Mouse (Mus musculus): ENCODE measurements at regions not wholly inside any gene's neighbourhood (a gene's known extent, or its start where the extent isn't known, plus 50 kb on each side); places are given as distances from the start of the nearest gene placed in this dataset.

DNA sequence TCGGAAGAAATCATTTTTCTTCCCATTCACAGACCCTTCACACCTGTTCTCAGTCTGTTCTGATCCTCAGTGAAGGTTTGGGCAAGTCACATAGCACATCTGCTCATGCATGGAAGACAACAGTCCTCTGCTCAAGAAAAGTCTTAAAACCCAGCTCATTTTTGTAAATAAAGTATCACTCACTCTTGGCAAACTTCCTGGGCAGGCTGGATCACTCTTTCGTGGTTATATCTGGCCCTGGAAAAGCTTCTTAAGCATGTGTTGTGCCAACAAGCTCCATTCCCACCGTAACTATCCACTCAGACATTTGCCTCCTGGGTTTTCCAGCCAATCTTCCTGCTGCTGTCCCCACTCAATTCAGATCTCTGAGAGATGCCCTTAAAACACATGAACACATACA lies 103.2 kb upstream of the Cep85l start:
- Histone ChIP-seq H3K9me3 (ENCODE audit: control insufficient read depth, low read length) (no peaks in the 10 kb centered on the region), H3K27ac (ENCODE audit: low read depth) (no peak overlapping the region), H3K4me1 (replicated peaks; ENCODE audit: control insufficient read depth, insufficient read depth, low read length) (peaks cover 5% of the 10 kb centered on the region), H3K4me3 (ENCODE audit: low read depth, low read length) (no peak overlapping the region), H3K27me3 (replicated peaks; ENCODE audit: control insufficient read depth, insufficient read depth, low read length) (no peaks in the 10 kb centered on the region), H3K9ac (ENCODE audit: low read length) (no peak overlapping the region), H3K36me3 (ENCODE audit: control insufficient read depth, insufficient read depth, low read length) (no peaks in the 10 kb centered on the region), H3K4me2 (ENCODE audit: low read length) (no peak overlapping the region)
- 44% methylated on average over 3 of the region's 3 CpGs for WGBS
- ATAC-seq (replicated peaks; ENCODE audit: low FRiP score, low TSS enrichment, low read depth) (no peak), DNase-seq (ENCODE audit: low spot score) (no peak)

- DNase-seq (ENCODE audit: low spot score) (no peak), ATAC-seq (replicated peaks; ENCODE audit: low FRiP score, low TSS enrichment, low read depth) (no peak)
- Histone ChIP-seq H3K27ac (ENCODE audit: low read depth) (no peak overlapping the region), H3K27me3 (replicated peaks; ENCODE audit: control insufficient read depth, insufficient read depth, low read length) (no peaks in the 10 kb centered on the region), H3K4me2 (ENCODE audit: low read length) (no peak overlapping the region), H3K36me3 (ENCODE audit: control insufficient read depth, insufficient read depth, low read length) (no peaks in the 10 kb centered on the region), H3K4me1 (replicated peaks; ENCODE audit: control insufficient read depth, insufficient read depth, low read length) (no peaks in the 10 kb centered on the region; the same call in none of the 2 replicates), H3K9ac (ENCODE audit: low read length) (no peak overlapping the region), H3K4me3 (ENCODE audit: low read depth, low read length) (no peak overlapping the region), H3K9me3 (ENCODE audit: control insufficient read depth, low read length) (peaks cover 15% of the 10 kb centered on the region)
- 91% methylated on average over 3 of the region's 3 CpGs for WGBS
Observed at GRCm38 (mm10) chr10:53470200-53470599, 90.5 kb upstream of the Cep85l start.

DNA sequence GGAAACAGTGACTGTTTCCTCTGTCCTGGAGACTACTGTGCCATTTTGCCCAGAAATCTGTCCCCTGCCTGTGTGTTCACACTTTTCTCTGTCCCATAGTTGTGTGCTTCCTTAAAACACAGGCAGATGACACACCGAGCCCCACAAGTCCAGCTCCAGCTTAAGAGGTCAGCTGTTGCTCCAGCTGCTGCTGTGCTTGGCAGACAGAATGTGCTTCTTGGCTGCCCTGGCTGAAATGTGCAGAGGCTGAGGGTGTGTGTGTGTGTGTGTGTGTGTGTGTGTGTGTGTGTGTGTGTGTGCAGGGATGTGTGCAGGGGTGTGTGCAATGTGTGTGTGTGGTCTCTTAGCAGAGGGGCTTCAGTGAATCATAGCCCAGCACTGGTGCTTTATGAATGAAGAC lies 89.9 kb upstream of the Cep85l start:
- DNase-seq (ENCODE audit: low spot score) = no peak
- Histone ChIP-seq H3K27me3 (replicated peaks; ENCODE audit: control insufficient read depth, insufficient read depth, low read length) (no peaks in the 10 kb centered on the region), H3K4me3 (ENCODE audit: low read depth, low read length) (no peak overlapping the region), H3K36me3 (ENCODE audit: control insufficient read depth, insufficient read depth, low read length) (no peaks in the 10 kb centered on the region), H3K27ac (ENCODE audit: low read depth) (no peak overlapping the region), H3K4me1 (replicated peaks; ENCODE audit: control insufficient read depth, insufficient read depth, low read length) (no peaks in the 10 kb centered on the region; the same call in none of the 2 replicates), H3K9ac (ENCODE audit: low read length) (no peak overlapping the region), H3K9me3 (ENCODE audit: control insufficient read depth, low read length) (peaks cover 15% of the 10 kb centered on the region), H3K4me2 (ENCODE audit: low read length) (no peak overlapping the region)
- no peak for ATAC-seq (replicated peaks; ENCODE audit: low FRiP score, low TSS enrichment, low read depth)
- WGBS = 82% methylated on average over 1 of the region's 1 CpGs

- Histone ChIP-seq H3K4me1 (replicated peaks; ENCODE audit: control insufficient read depth, insufficient read depth, low read length) (no peaks in the 10 kb centered on the region; the same call in none of the 2 replicates), H3K9ac (ENCODE audit: low read length) (no peak overlapping the region), H3K27ac (ENCODE audit: low read depth) (no peak overlapping the region), H3K36me3 (ENCODE audit: control insufficient read depth, insufficient read depth, low read length) (no peaks in the 10 kb centered on the region), H3K4me3 (ENCODE audit: low read depth, low read length) (no peak overlapping the region), H3K4me2 (ENCODE audit: low read length) (no peak overlapping the region), H3K9me3 (ENCODE audit: control insufficient read depth, low read length) (peaks cover 14% of the 10 kb centered on the region), H3K27me3 (replicated peaks; ENCODE audit: control insufficient read depth, insufficient read depth, low read length) (no peaks in the 10 kb centered on the region)
- ATAC-seq (replicated peaks; ENCODE audit: low FRiP score, low TSS enrichment, low read depth) (no peak), DNase-seq (ENCODE audit: low spot score) (no peak)
- WGBS = 93% methylated on average over 3 of the region's 3 CpGs
Observed at GRCm38 (mm10) chr10:53468293-53468545, 88.5 kb upstream of the Cep85l start.

GRCm38 (mm10) chr10:53467472-53468292 lies 87.9 kb upstream of the Cep85l start:
- Histone ChIP-seq H3K4me1 (replicated peaks; ENCODE audit: control insufficient read depth, insufficient read depth, low read length) (no peaks in the 10 kb centered on the region; the same call in none of the 2 replicates), H3K9ac (ENCODE audit: low read length) (no peak overlapping the region), H3K9me3 (ENCODE audit: control insufficient read depth, low read length) (peaks cover 12% of the 10 kb centered on the region), H3K27me3 (replicated peaks; ENCODE audit: control insufficient read depth, insufficient read depth, low read length) (no peaks in the 10 kb centered on the region), H3K4me3 (ENCODE audit: low read depth, low read length) (no peak overlapping the region), H3K4me2 (ENCODE audit: low read length) (no peak overlapping the region), H3K27ac (ENCODE audit: low read depth) (no peak overlapping the region), H3K36me3 (ENCODE audit: control insufficient read depth, insufficient read depth, low read length) (no peaks in the 10 kb centered on the region)
- no peak for DNase-seq (ENCODE audit: low spot score)
- ATAC-seq (replicated peaks; ENCODE audit: low FRiP score, low TSS enrichment, low read depth) = no peak
- 75% methylated on average over 3 of the region's 3 CpGs for WGBS

- no peak overlapping the region for H3K9ac ChIP-seq (ENCODE audit: low read length)
- ATAC-seq (replicated peaks; ENCODE audit: low FRiP score, low TSS enrichment, low read depth) = no peak; the same call in 1 of the 2 replicates
- H3K27ac ChIP-seq (ENCODE audit: low read depth) = peak overlapping the region; percentile 4; the same call in 1 of the 2 replicates
Observed at GRCm38 (mm10) chr10:53466851-53467250, 87.1 kb upstream of the Cep85l start.

GRCm38 (mm10) chr10:53466261-53466660 lies 86.5 kb upstream of the Cep85l start:
- Histone ChIP-seq H3K27me3 (replicated peaks; ENCODE audit: control insufficient read depth, insufficient read depth, low read length) (no peaks in the 10 kb centered on the region), H3K36me3 (ENCODE audit: control insufficient read depth, insufficient read depth, low read length) (no peaks in the 10 kb centered on the region), H3K9me3 (ENCODE audit: control insufficient read depth, low read length) (peaks cover 3% of the 10 kb centered on the region; the same call in 1 of the 2 replicates), H3K4me1 (replicated peaks; ENCODE audit: control insufficient read depth, insufficient read depth, low read length) (no peaks in the 10 kb centered on the region; the same call in none of the 2 replicates), H3K9ac (ENCODE audit: low read length) (no peak overlapping the region), H3K4me3 (ENCODE audit: low read depth, low read length) (no peak overlapping the region), H3K27ac (ENCODE audit: low read depth) (peak overlapping the region; percentile 4; the same call in 1 of the 2 replicates), H3K4me2 (ENCODE audit: low read length) (no peak overlapping the region)
- ATAC-seq (replicated peaks; ENCODE audit: low FRiP score, low TSS enrichment, low read depth) (no peak), DNase-seq (ENCODE audit: low spot score) (no peak)
- 41% methylated on average over 6 of the region's 6 CpGs for WGBS

More at GRCm38 (mm10) chr10:53466851-53467250, 87.1 kb upstream of the Cep85l start:
- no peak for DNase-seq (ENCODE audit: low spot score)
- Histone ChIP-seq H3K4me3 (ENCODE audit: low read depth, low read length) (no peak overlapping the region), H3K4me2 (ENCODE audit: low read length) (no peak overlapping the region), H3K27me3 (replicated peaks; ENCODE audit: control insufficient read depth, insufficient read depth, low read length) (no peaks in the 10 kb centered on the region), H3K9me3 (ENCODE audit: control insufficient read depth, low read length) (peaks cover 8% of the 10 kb centered on the region; the same call in 1 of the 2 replicates), H3K36me3 (ENCODE audit: control insufficient read depth, insufficient read depth, low read length) (no peaks in the 10 kb centered on the region), H3K4me1 (replicated peaks; ENCODE audit: control insufficient read depth, insufficient read depth, low read length) (no peaks in the 10 kb centered on the region; the same call in none of the 2 replicates)
- WGBS = 52% methylated on average over 1 of the region's 1 CpGs

DNA sequence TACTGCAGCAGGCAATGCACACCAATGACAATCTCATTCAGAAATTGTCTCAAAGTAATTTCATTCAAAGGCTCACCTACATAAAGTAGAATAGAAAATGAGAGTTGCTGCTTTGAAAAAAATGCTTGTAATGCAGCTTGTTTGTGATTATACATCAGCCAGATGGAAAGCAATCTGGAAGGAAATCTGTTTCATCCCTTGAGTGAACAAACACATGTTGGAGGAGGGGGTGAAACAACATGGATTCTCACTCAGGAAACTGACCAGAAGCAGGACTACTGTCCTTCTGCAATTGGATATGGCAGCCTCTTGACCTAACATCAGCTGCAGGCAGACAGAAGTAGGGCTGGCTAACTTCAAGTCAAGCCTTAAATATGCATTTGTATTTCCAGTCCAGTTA lies 84.8 kb upstream of the Cep85l start:
- no peak overlapping the region for H3K4me3 ChIP-seq (ENCODE audit: low read depth, low read length)
- H3K4me2 ChIP-seq (ENCODE audit: low read length) = no peak overlapping the region
- H3K27me3 ChIP-seq (replicated peaks; ENCODE audit: control insufficient read depth, insufficient read depth, low read length) = no peaks in the 10 kb centered on the region
- DNase-seq (ENCODE audit: low spot score) (no peak), ATAC-seq (replicated peaks; ENCODE audit: low FRiP score, low TSS enrichment, low read depth) (no peak)
- H3K9ac ChIP-seq (ENCODE audit: low read length) = no peak overlapping the region
- H3K36me3 ChIP-seq (ENCODE audit: control insufficient read depth, insufficient read depth, low read length) = no peaks in the 10 kb centered on the region
- no peaks in the 10 kb centered on the region; the same call in none of the 2 replicates for H3K4me1 ChIP-seq (replicated peaks; ENCODE audit: control insufficient read depth, insufficient read depth, low read length)
- no peaks in the 10 kb centered on the region for H3K9me3 ChIP-seq (ENCODE audit: control insufficient read depth, low read length)
- no peak overlapping the region for H3K27ac ChIP-seq (ENCODE audit: low read depth)

- Histone ChIP-seq H3K9me3 (ENCODE audit: control insufficient read depth, low read length) (no peaks in the 10 kb centered on the region), H3K4me3 (ENCODE audit: low read depth, low read length) (no peak overlapping the region), H3K9ac (ENCODE audit: low read length) (no peak overlapping the region), H3K4me1 (replicated peaks; ENCODE audit: control insufficient read depth, insufficient read depth, low read length) (no peaks in the 10 kb centered on the region; the same call in none of the 2 replicates), H3K4me2 (ENCODE audit: low read length) (no peak overlapping the region), H3K36me3 (ENCODE audit: control insufficient read depth, insufficient read depth, low read length) (no peaks in the 10 kb centered on the region), H3K27me3 (replicated peaks; ENCODE audit: control insufficient read depth, insufficient read depth, low read length) (no peaks in the 10 kb centered on the region), H3K27ac (ENCODE audit: low read depth) (no peak overlapping the region)
- WGBS = 66% methylated on average over 6 of the region's 6 CpGs
- DNase-seq (ENCODE audit: low spot score) (no peak), ATAC-seq (replicated peaks; ENCODE audit: low FRiP score, low TSS enrichment, low read depth) (no peak)
Observed at GRCm38 (mm10) chr10:53464006-53464405, 84.3 kb upstream of the Cep85l start.
